Mouse (Mus musculus) gastrocnemius, adult 2 months (tissue): ENCODE data around the gene Map4k2. TPM values are rescaled to one million over a fixed set of nuclear protein-coding genes. Genes with fewer than 3 reads are reported as not detected.
A peak's percentile ranks its signal among the peaks of the same experiment; 100 is the strongest.

Experiments used
- DNase-seq: peaks from one replicate; pipeline ENCODE4 v3.0.0; 2022
- H3K27ac ChIP-seq: fragments of 200-600 bp; 2 replicates; pipeline ENCODE4 v1.8.1; 2022; ENCODE audit warnings: mild to moderate bottlenecking
- H3K4me3 ChIP-seq: fragments of 200-600 bp; 2 replicates; pipeline ENCODE4 v1.8.1; 2022; ENCODE audit warnings: mild to moderate bottlenecking, moderate library complexity
- CTCF ChIP-seq: fragments of 200-600 bp; IDR thresholded peaks from 2 replicates; pipeline ENCODE4 v1.8.1; 2022; ENCODE audit warnings: antibody characterized with exemption, mild to moderate bottlenecking, moderate library complexity
- intact Hi-C: fragments of 180-260 bp; cut with DNase I; formaldehyde crosslinking; loops from one replicate; pipeline ENCODE4 v1.15.1; 2025
- total RNA-seq, 2 experiments: library from RNA; stranded (reverse); gene quantifications; 2 replicates each; pipeline ENCODE4 v1.2.3; 2021

Map4k2 gene
- total RNA-seq, 2 experiments from 2014 or later: 13.1 to 14.2 TPM

DNA sequence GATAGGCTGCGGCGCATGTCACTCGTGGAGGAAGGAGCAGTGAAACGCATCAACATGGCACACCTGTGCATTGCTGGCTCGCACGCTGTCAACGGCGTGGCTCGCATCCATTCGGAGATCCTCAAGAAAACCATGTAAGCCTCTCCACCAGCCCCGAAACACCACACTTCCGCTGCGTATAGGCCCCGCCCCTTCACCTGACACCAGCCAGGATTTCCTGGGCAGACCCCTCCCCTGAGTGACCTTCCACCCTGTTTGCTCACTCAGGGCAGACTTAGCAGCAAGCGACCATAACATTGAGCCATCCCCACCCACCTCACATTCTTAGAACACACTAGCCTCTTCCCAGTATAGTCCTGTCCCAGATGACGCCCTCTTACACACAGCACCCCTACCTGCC is 48.9 kb downstream of the Map4k2 start:
- intact Hi-C loops: no loop called here
- H3K27ac ChIP-seq: peak overlapping the region; percentile 98
- DNase-seq: no peak
- H3K4me3 ChIP-seq: peak overlapping the region; percentile 71
- TF ChIP-seq CTCF: no peak

DNA sequence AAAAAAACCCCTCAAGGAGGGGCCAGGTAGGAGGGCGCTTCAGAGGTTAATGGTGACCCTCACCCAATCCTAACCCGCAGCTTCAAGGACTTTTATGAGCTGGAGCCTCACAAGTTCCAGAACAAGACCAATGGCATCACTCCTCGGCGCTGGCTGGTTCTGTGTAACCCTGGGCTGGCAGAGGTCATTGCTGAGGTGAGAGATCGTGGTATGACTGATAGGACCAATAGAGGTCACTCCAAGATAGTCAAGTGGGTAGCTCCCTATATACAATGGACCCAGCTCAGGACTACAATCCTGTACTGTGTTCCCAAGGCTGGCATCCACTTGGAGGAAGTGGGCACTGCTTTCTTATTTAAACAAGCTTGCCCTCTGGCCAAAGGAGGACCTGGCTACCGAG is 49.3 kb downstream of the Map4k2 start:
- peak overlapping the region; percentile 71 for H3K4me3 ChIP-seq
- DNase-seq: peak; percentile 39
- intact Hi-C loops: no loop called here
- peak overlapping the region; percentile 98 for H3K27ac ChIP-seq
- TF ChIP-seq CTCF: no peak

DNA sequence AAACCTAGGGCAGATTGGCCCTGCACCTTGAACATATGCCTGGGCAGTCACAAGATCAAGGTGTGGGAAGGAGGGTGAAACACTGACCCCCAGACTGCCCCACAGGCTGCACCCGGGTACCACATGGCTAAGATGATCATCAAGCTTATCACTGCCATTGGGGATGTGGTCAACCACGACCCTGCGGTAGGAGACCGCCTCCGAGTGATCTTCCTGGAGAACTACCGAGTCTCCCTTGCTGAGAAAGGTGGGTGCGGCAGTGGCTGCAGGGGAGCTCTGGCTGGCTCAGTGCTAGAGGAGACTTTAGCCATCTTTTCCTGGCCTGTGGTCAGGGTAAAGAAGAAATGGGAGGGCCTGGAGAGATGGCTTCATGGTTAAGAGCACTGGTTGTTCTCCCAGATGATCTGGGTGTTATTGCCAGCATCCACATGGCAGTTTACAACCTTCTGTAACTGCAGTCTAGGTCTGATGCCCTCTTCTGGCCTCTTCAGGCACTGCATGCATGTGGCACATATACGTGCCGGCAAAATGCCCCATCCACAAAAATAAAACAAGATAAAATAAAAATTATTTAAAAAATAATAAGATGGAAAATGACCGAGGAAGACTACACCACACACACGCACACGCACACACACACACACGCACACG is 51.9 kb downstream of the Map4k2 start:
- intact Hi-C loops: no loop called here
- peak overlapping the region; percentile 58 for H3K27ac ChIP-seq
- peak overlapping the region; percentile 71 for H3K4me3 ChIP-seq
- TF ChIP-seq CTCF: peak; percentile 70
- DNase-seq: peak; percentile 71

DNA sequence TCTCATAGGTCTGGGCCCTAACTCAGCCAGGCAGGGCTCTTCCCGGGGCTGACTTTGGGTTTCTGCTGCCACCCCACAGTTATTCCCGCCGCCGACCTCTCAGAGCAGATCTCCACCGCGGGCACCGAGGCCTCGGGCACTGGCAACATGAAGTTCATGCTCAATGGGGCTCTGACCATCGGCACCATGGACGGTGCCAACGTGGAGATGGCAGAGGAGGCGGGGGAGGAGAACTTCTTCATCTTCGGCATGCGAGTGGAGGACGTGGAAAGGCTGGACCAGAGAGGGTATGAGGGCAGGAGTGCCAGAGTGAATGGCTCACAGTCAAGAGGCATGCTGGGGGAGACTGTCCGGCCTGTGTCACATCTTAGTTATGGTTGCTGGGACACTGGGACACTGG is 52.7 kb downstream of the Map4k2 start:
- peak overlapping the region; percentile 42 for H3K4me3 ChIP-seq
- no peak for TF ChIP-seq CTCF
- intact Hi-C loops: no loop called here
- peak; percentile 52 for DNase-seq
- peak overlapping the region; percentile 53 for H3K27ac ChIP-seq

DNA sequence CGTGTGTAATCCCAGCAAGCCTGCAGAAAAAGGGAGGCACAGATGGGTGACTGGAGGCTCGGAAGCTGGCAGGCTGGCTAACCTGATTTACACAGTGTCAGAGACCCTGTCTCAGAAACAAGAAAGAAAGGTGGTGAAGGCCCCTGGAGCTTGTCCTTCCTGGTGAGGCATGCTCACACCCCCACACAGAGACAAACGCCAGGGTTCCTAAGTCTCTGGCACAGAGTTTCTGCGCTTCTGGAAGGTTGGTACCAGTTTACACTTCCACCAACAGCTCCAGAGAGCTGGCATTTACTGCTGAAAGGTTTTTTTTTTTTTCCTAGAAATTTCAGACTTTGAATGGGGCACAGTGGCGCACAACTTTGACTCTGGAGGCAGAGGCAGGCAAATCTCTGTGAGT is 55.3 kb downstream of the Map4k2 start:
- Histone ChIP-seq H3K4me3 (peak overlapping the region; percentile 2), H3K27ac (peak overlapping the region; percentile 32)
- no peak for TF ChIP-seq CTCF
- peak; percentile 18 for DNase-seq
- intact Hi-C loops: no loop called here

DNA sequence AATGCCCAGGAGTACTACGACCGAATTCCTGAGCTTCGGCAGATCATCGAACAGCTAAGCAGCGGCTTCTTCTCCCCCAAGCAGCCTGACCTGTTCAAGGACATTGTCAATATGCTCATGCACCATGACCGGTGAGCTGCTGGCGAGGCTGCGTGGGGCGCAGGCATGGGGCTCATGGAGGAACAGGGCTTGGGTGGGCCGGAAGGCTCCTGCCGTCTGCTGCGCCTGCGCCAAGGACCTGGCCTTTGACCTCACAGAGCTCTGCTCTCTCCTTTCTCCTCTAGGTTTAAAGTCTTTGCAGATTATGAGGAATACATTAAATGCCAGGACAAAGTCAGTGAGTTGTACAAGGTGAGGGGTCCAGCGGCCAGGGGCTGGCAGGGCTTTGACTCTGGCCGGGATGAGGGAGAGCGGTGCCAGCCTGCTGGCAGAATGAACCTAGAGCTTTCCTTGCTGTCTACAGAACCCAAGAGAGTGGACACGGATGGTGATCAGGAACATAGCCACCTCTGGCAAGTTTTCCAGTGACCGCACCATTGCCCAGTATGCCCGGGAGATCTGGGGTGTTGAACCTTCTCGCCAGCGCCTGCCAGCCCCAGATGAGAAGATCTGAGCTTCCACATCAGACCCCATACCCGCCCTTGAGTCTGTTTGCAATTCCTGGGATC is 56.8 kb downstream of the Map4k2 start:
- Histone ChIP-seq H3K27ac (peak overlapping the region; percentile 90), H3K4me3 (peak overlapping the region; percentile 80)
- DNase-seq: peak; percentile 63
- intact Hi-C loops: no loop called here
- no peak for TF ChIP-seq CTCF

DNA sequence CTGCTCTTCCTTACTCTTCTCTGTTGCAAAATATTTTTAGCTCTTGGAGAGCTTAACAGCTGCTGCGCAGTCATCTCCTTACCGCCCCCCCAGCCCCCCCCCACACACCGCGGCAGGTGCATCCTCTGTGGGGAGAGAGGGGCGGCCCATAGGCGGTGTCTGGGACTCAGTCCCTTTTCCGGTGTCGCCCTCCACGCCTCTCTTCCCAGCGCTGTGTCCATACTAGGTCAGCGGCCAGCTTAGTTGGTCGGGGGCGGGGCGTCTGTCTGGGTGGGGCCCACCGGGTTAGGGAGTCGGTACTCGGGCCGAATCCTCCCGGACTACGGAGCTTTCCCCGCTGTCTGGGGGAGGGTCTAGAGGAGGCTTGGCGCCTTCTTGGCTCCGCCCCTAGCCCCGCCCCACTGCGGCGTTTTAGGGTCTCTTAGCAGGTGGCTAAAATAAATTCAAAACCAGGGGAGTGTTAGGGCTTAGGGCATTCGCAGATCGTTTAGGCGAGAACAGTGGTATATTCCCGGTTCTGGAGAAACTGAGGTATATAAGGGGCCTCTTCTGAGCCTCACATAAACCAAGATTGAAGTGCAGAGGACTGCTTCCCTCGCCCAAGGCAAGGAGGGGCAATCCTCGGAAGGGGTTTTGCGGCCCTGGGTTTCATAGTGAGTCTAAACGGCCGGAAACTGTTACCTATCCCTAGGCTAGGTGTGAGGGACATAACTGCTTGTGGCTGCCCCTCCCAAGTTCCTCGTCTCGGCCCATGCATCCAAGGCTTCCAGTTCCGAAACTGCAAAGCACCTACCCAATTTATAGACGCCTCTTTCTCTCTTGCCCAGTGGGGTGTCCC is 57.7 kb downstream of the Map4k2 start:
- Histone ChIP-seq H3K4me3 (peak overlapping the region; percentile 80), H3K27ac (peak overlapping the region; percentile 90)
- no peak for TF ChIP-seq CTCF
- intact Hi-C loops: no loop called here
- peak; percentile 89 for DNase-seq

DNA sequence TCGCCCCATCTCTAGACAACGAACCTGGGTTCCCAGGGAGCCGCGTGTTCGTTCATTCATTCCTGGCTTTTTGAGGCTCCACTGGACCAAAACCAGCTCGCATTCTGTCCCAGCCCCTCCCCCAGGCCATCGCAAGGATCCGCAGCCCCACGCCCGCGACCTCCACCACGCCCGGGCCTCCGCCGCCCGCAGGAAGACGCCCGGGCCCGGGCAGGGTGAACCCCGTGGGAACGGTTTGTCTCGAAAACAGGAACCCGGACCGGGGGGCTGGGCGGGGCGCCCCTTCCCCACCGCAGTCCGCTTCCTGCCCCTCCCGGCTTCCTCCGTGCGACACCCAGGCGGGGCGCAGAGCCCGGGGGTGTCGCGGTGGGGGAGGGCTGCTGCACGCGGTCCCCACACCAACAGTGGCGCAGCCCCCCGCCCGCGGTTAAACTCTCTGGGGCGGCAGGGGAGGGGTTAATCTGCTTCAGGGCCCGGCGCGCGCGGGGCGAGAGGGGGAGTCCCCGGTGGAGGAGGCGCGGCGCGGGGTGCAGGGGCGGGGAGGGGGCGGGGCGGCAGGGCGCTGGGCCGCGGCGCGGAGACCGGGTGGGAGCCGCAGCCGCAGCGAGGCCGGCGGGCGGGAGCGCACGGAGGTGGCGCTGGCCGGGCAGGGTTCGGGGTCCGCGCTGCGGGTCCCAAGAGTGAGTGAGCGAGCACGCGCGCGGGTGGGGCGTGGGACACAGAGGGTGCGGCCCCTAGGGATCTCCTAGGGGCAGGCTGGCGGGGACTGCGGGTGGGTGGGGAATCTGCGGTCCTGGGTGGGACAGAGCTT is 58.6 kb downstream of the Map4k2 start, which contains the start of gene Rasgrp2:
Gene Rasgrp2 (plus strand): TSS at position 56 of the 811 bp plus-strand sequence.
- intact Hi-C loops: loop anchor here (2.0 to 5.0 kb wide), 2 partner anchors 27 to 53 kb away; no protein-coding TSS in a partner anchor
- no peak for TF ChIP-seq CTCF
- DNase-seq: peak; percentile 86
- Histone ChIP-seq H3K4me3 (peak within 1 kb of the TSS; percentile 80), H3K27ac (peak within 1 kb of the TSS; percentile 90)

DNA sequence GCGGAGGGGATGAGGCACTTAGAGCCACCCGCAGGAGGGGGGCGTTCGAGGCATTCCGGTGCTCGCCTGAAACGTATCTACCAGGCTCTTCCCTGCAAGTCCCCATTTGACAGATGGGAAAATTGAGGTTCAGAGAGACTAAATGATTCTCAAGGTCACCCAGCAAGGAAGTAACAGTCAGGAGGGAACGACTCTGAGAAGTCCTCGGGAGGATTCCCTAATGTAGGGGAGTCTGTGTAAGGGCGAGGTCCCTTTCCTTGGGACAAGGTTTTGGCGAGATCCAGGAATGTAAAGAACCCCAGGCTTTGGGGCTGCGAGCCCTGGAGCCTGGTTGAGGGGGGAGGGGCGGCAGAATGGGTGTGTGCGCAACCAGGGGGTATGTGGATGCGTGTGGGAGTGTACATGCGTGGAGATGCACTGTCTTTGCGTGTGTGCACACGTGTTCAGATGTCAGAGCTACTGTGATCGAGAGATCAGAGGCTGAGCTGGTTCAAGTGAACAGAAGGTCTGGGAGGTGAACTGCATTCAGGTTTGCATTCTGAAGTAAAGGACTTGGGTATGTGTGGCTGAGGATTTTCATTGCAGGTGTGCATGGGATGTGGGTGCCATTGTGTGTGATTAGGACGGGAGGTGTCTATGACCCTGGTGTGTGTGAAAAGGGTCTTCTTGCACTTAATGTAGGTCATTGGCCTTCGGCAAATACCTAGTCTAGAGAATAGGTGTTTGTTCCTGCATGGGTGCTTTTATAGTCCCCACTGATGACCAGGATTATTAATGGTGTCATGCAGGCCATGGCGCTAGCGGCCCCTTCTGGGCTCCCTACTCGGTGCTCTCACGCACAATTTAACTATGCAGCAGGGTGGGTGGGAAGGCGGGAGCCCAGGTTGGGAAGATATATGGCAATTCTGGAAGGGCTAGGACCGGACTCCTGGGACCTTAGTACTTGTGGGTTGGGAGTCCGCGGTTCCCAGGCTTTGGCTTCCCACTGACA is 59.5 kb downstream of the Map4k2 start:
- DNase-seq: peak; percentile 76
- peak; percentile 24 for TF ChIP-seq CTCF
- Histone ChIP-seq H3K27ac (peak overlapping the region; percentile 90), H3K4me3 (peak overlapping the region; percentile 80)
- intact Hi-C loops: loop anchor here (2.0 to 5.0 kb wide), 2 partner anchors 28 to 52 kb away; no protein-coding TSS in a partner anchor

DNA sequence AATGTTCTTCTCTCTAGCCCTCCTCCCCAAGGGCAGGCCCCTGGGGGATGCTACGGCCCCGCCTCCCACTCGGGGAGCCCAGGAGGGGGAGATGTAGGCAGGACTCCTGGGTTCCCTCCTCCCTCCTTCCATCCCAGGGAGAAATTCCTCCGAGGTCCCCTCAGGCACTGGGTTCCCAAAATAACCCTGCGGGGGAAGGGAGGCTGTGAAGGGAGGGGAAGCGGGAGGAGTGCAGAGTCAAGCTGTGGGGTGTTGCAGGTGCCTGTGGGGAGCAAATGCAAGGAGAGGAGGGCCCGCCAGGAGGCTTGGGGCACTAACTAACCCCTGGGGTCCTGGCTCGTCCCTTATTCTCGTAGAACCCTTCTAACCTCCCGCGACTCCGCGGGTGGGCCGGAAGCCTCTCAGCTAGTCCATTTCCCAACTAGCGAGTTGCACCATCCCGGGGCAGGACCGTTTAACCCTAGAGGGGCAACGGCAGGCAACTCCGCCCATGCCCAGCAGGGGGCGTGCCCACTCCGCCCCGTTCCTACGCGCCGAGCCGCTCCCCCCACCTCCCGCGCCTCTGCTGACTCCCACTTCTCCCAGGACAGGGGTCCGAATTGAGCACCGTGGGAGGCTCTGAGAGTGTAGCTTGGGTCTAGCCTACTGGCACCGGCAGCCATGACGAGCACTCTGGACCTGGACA is 60.3 kb downstream of the Map4k2 start:
- H3K4me3 ChIP-seq: peak overlapping the region; percentile 80
- no peak; the same call in 1 of the 2 replicates for TF ChIP-seq CTCF
- DNase-seq: peak; percentile 91
- intact Hi-C loops: loop anchor here (2.0 to 5.0 kb wide), 2 partner anchors 28 to 51 kb away; no protein-coding TSS in a partner anchor
- H3K27ac ChIP-seq: peak overlapping the region; percentile 90
